Mouse (Mus musculus) hindbrain, postnatal 0 days (tissue): Measurements from ENCODE around the gene Fam84a. TPM values are rescaled to one million over a fixed set of nuclear protein-coding genes. Genes with fewer than 3 reads are reported as not detected.

Experiments
- ATAC-seq: fragments of 200-750 bp; cut with Nextera tagmentation; 2 replicates; pipeline ENCODE4 v1.8.0; 2017; ENCODE audit warnings: mild to moderate bottlenecking, moderate TSS enrichment, moderate library complexity
- DNase-seq: peaks from one replicate; pipeline ENCODE4 v3.0.0-alpha.2; 2015; ENCODE audit warnings: low spot score
- H3K27ac ChIP-seq: fragments of 300-500 bp; sonication (generic); 2 replicates; pipeline ENCODE4 v1.5.1; 2014; ENCODE audit warnings: mild to moderate bottlenecking
- H3K27me3 ChIP-seq: fragments of 300-500 bp; sonication (generic); 2 replicates; pipeline ENCODE4 v1.6.1; 2014; ENCODE audit warnings: low read length, mixed read lengths; ENCODE audit not compliant: insufficient read depth
- H3K36me3 ChIP-seq: fragments of 300-500 bp; sonication (generic); 2 replicates; pipeline ENCODE4 v1.6.1; 2014; ENCODE audit warnings: low read length, mixed read lengths; ENCODE audit not compliant: insufficient read depth
- H3K4me1 ChIP-seq: fragments of 300-500 bp; sonication (generic); 2 replicates; pipeline ENCODE4 v1.6.1; 2014; ENCODE audit warnings: antibody characterized with exemption, low read length, mixed read lengths; ENCODE audit not compliant: insufficient read depth
- H3K4me2 ChIP-seq: fragments of 300-500 bp; sonication (generic); 2 replicates; pipeline ENCODE4 v1.6.1; 2014; ENCODE audit warnings: low read depth, mild to moderate bottlenecking, low read length, moderate library complexity, mixed read lengths
- H3K4me3 ChIP-seq: fragments of 300-500 bp; sonication (generic); 2 replicates; pipeline ENCODE4 v1.5.1; 2014; ENCODE audit warnings: low read length
- H3K9ac ChIP-seq: fragments of 300-500 bp; sonication (generic); replicated peaks from 2 replicates; pipeline ENCODE4 v1.6.1; 2014; ENCODE audit warnings: mild to moderate bottlenecking, low read length, moderate library complexity, mixed read lengths
- H3K9me3 ChIP-seq: fragments of 300-500 bp; sonication (generic); 2 replicates; pipeline ENCODE4 v1.6.1; 2016; ENCODE audit warnings: low read length, mixed read lengths
- CTCF ChIP-seq: IDR thresholded peaks from 2 replicates; pipeline ENCODE4 v1.5.1; 2016; ENCODE audit warnings: antibody characterized with exemption, control low read depth, low read depth
- WGBS: fragments of 180-500 bp; shearing (Covaris S2); extraction: QIAGEN DNeasy Blood & Tissue Kit; methylation state at CpG from one replicate; pipeline ENCODE4 v1.1.7; 2014; 5-methylcytosine and 5-hydroxymethylcytosine counted together
- polyA plus RNA-seq: library from polyadenylated mRNA; unstranded; fragments of >200 nt; fragmentation: Nextera tagmentation; extraction: Ambion mirVana; gene quantifications from 2 replicates; pipeline ENCODE4 v1.2.1, GENCODE M21; 2015
- total RNA-seq: library from RNA; depleted of rRNA; stranded (reverse); fragments of >200 nt; gene quantifications from 2 replicates; pipeline ENCODE4 v1.2.3, GENCODE M21; 2014

Fam84a gene
- total and polyA plus RNA-seq, 2 experiments from 2014 or later = 46.5 to 85.7 TPM

GRCm38 (mm10) chr12:14150568-14150909, 1.3 kb downstream of the Fam84a start:
- Histone ChIP-seq H3K9ac (peak overlapping the region; percentile 67), H3K4me2 (peak overlapping the region; percentile 92), H3K4me1 (peaks cover 10% of the 10 kb centered on the region; the same call in 1 of the 2 replicates), H3K4me3 (peak overlapping the region; percentile 75), H3K36me3 (no peaks in the 10 kb centered on the region), H3K9me3 (no peaks in the 10 kb centered on the region), H3K27ac (peak overlapping the region; percentile 78), H3K27me3 (no peaks in the 10 kb centered on the region)
- no peak for ATAC-seq
- under 1% methylated on average over 20 of the region's 20 CpGs for WGBS
- DNase-seq = peak; percentile 52
- no peak for TF ChIP-seq CTCF

DNA sequence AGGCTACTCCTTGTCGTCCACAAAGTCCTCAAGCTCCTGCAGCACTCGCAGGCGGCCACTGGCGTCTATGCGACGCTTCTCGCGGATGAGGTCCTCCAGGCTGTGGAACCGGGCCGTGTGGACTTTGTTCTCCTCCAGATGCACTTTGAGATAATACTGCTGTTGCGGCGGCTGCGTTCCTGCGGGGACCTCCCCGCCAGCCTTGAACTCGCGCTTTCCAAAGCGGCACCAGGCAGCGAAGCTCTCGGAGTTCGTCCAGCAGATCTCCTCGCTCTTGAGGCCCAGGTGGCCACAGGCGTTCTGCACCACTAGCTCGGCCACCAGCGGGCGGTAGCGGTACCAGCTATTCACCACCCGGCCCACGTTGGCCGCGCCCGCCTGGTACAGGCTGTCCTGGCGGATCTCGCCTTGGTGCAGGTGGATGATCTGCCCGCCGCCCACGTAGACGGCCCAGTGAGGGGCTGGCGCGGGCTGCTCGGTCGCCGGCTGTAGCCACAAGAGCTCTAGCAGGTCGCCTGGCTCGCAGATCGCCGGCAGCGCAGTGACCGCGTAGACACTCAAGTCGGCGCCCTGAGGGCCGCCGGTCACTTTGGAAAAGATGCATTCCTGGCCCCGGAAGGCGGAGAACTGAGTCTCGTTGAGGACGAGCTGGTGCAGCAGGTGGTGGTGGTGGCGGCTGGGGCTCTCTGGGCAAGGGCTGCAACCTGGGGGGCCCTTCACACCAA, 1.8 kb downstream of the Fam84a start:
- Histone ChIP-seq H3K36me3 (no peaks in the 10 kb centered on the region), H3K4me2 (peak overlapping the region; percentile 92), H3K9me3 (no peaks in the 10 kb centered on the region), H3K9ac (peak overlapping the region; percentile 67), H3K27me3 (no peaks in the 10 kb centered on the region), H3K4me1 (peaks cover 10% of the 10 kb centered on the region; the same call in 1 of the 2 replicates), H3K27ac (peak overlapping the region; percentile 78), H3K4me3 (peak overlapping the region; percentile 75)
- under 1% methylated on average over 59 of the region's 59 CpGs for WGBS
- peak; percentile 78 for TF ChIP-seq CTCF
- peak; percentile 52; the same call in 1 of the 2 replicates for ATAC-seq
- peak; percentile 88 for DNase-seq

DNA sequence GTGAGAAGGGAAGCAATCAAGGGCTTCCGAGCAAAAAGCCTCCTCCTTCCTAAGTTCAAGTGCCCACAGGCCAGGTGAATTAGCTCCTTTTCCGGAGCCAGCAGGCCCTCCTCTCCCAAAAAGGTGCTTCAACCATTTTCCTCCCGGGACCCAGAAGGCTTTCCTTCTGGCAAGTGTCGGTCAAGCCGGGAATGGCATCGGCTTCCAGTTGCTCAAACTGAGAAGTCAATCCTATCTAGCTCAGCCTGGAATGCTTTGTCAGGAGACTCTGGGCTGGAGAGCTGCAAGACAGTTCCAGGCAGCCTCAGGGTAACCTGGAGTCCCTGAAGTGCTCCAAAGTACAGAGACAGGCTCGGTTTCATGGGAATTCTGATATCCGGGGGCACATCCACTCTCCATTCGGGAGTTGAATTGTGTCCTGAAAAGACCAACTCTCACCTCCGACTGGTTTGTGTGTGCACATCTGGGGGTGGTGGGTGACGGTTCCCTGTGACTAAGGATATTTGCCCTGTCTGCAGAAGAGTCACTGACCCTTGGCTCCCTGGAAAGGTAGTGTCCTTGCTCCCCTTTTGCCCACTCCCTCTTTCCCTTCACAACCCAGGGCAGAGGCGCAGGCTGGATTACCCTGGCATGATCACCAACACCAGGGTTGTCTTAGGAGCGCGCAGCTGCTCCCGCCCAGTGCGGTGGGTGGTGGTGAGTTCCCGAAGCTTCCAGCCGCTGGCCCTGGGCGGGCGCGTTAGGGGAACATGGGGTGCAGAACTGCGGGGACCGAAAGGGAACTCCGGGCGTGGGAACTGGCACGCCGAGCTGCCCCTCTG, 2.6 kb downstream of the Fam84a start:
- 7% methylated on average over 27 of the region's 27 CpGs for WGBS
- DNase-seq = peak; percentile 16

DNA sequence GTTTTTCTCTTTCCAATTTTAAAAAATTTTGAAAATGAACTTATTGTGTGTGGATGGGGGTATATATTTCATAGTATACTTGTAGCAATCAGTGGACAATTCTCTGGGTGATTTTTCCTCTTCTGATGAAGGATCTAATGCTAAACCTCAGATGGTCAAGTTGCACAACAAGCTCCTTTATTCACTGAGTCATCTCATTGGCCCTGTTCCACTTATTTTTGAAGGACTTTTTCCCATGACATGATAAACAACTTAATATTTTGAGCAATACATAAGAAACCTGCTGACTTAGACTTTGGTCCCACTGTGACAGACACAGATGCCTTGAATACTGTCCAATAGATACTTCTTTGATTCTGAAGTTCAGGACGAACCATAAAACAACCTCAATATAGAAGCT, 14.8 kb downstream of the Fam84a start:
- H3K4me2 ChIP-seq = no peak overlapping the region
- DNase-seq = no peak
- H3K9me3 ChIP-seq = no peaks in the 10 kb centered on the region
- H3K36me3 ChIP-seq = no peaks in the 10 kb centered on the region
- H3K9ac ChIP-seq = no peak overlapping the region
- no peaks in the 10 kb centered on the region for H3K27me3 ChIP-seq
- WGBS = 70% methylated on average over 1 of the region's 1 CpGs
- no peak overlapping the region for H3K27ac ChIP-seq
- no peak for ATAC-seq
- no peak for TF ChIP-seq CTCF
- no peak overlapping the region for H3K4me3 ChIP-seq
- no peaks in the 10 kb centered on the region for H3K4me1 ChIP-seq

More for the DNA sequence above, 2.6 kb downstream of the Fam84a start:
- Histone ChIP-seq H3K9me3 (no peaks in the 10 kb centered on the region), H3K4me3 (peak overlapping the region; percentile 75), H3K4me1 (peaks cover 10% of the 10 kb centered on the region; the same call in 1 of the 2 replicates), H3K4me2 (peak overlapping the region; percentile 92), H3K27ac (peak overlapping the region; percentile 78), H3K9ac (peak overlapping the region; percentile 67), H3K36me3 (no peaks in the 10 kb centered on the region), H3K27me3 (no peaks in the 10 kb centered on the region)
- TF ChIP-seq CTCF = no peak
- ATAC-seq = no peak

DNA sequence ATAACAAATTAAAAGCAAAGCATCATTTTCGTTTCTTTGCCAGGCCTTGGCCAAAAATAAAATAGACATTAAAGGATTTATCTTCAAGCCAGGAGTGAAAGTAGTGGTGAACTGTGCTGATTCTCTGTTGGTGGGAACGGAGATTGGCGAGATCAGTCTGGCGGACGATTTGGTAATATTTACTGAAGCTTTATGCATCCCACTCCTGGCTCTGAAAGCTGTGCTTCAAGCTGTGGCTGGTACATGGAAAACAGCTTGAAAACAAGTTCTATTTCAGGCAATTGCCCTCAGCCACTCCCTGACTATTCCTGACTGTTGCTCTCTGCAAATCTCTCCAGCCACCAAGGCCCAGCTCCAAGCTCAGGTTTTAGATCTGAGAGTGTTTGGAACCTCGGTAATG, 37.1 kb downstream of the Fam84a start:
- Histone ChIP-seq H3K9ac (no peak overlapping the region), H3K9me3 (no peaks in the 10 kb centered on the region), H3K27ac (no peak overlapping the region), H3K36me3 (no peaks in the 10 kb centered on the region), H3K4me2 (no peak overlapping the region), H3K4me3 (no peak overlapping the region), H3K27me3 (no peaks in the 10 kb centered on the region), H3K4me1 (no peaks in the 10 kb centered on the region)
- 80% methylated on average over 6 of the region's 6 CpGs for WGBS
- no peak for TF ChIP-seq CTCF
- DNase-seq (no peak), ATAC-seq (no peak)

DNA sequence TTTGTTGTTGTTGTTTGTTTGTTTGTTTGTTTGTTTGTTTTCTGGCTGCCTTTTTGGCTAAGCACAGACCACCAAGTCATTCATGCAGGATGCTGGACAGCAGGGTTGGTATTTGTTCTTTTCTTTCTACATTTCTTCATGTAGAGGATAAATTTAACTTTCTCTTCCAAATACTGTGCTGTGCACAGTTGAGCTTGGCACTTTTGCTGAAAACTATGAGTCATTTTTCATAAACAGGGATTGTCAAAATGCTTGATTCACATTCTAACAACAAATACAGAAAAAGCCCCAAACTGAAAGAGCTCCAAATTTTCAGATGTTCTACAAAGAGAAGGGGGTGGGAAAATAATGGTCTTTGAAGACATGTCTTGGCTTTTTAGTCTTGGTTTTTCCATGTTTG, 54.9 kb downstream of the Fam84a start:
- no peak for DNase-seq
- no peak for ATAC-seq

More for the DNA sequence above, 54.9 kb downstream of the Fam84a start:
- Histone ChIP-seq H3K4me3 (no peak overlapping the region), H3K9me3 (no peaks in the 10 kb centered on the region), H3K36me3 (no peaks in the 10 kb centered on the region), H3K4me2 (no peak overlapping the region), H3K27ac (no peak overlapping the region), H3K4me1 (no peaks in the 10 kb centered on the region), H3K9ac (no peak overlapping the region), H3K27me3 (no peaks in the 10 kb centered on the region)
- TF ChIP-seq CTCF = no peak
